Comparison of ENCODE assay signal across 15 mouse cellular contexts in genomic region chr17:4620361-4620760, GRCm38 (mm10).
"Had no signal": no experiment of that assay in that cellular context is flagged by ENCODE, and none has a peak within 500 bp of the region (broad histone marks: within the 10 kb centered on the region; RNA-seq: fewer than 3 reads in every experiment).

No protein-coding gene starts in this region.

- H3K9ac ChIP-seq: lung, embryonic 14.5 days; midbrain, embryonic 13.5 days; midbrain, embryonic 15.5 days; neural tube, embryonic 12.5 days; stomach, embryonic 15.5 days had no signal

- DNase-seq: lung, adult 18-20 months; lung, embryonic 14.5 days; lung, postnatal 14 days; lung, postnatal 36 days; right cerebral cortex, postnatal 14 days; thymus, adult 2 months; thymus, postnatal 25 days; thymus, postnatal 4 days had no signal

- H3K27ac ChIP-seq: macrophage; midbrain, embryonic 13.5 days; midbrain, embryonic 15.5 days; neural tube, embryonic 12.5 days; stomach, embryonic 15.5 days; stomach, postnatal 0 days had no signal

- H3K27me3 ChIP-seq: megakaryocyte, embryonic 14.5 days; midbrain, embryonic 13.5 days; midbrain, embryonic 15.5 days; neural tube, embryonic 12.5 days; stomach, embryonic 15.5 days had no signal

- H3K36me3 ChIP-seq: midbrain, embryonic 13.5 days; midbrain, embryonic 15.5 days; neural tube, embryonic 12.5 days; stomach, embryonic 15.5 days had no signal

- H3K4me3 ChIP-seq: megakaryocyte, embryonic 14.5 days; midbrain, embryonic 13.5 days; midbrain, embryonic 15.5 days; neural tube, embryonic 12.5 days; stomach, embryonic 15.5 days had no signal

- H3K4me1 ChIP-seq: midbrain, embryonic 13.5 days; midbrain, embryonic 15.5 days; neural tube, embryonic 12.5 days; stomach, embryonic 15.5 days had no signal
